ENCODE assay signal across 8 mouse cellular contexts in the genomic region with DNA sequence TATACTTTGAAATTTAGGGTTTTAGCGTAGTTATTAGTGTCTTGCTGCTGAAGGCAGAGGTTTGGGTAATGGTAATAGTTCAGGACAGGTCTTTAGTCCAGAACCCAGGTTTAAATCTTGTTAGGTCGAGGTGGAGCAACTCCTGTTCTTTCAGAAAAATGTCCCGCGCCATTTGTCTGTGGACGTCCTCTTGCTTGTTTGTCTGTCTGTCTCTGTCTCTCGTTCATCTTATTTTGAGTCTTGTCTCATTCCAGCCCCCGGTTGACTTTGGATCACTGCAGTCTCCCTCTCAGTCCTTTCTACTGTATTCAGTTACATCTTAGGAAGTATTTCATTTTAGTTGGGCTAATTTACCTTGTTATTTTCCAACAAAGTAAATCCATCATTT. TPM values are rescaled to one million over a fixed set of nuclear protein-coding genes. Genes with fewer than 3 reads are reported as not detected.
DNase-seq lines count a peak whose midpoint lies in the region; ATAC-seq and TF ChIP-seq lines count a peak whose summit lies in the region.

No protein-coding gene starts in this region.

- H3K27ac ChIP-seq in embryonic facial prominence, embryonic 10.5 days (replicated peaks) = peak overlapping the region; percentile 88; the same call in 1 of the 2 replicates
- no peak overlapping the region for H3K27ac ChIP-seq in hindbrain, postnatal 0 days

- no peaks in the 10 kb centered on the region for H3K27me3 ChIP-seq in embryonic facial prominence, embryonic 10.5 days (replicated peaks; ENCODE audit: low read depth, poor library complexity, severe bottlenecking)
- no peaks in the 10 kb centered on the region for H3K27me3 ChIP-seq in hindbrain, postnatal 0 days (ENCODE audit: insufficient read depth, low read length)
- H3K27me3 ChIP-seq in myocyte (ENCODE audit: control insufficient read depth, insufficient read depth, insufficient read length) = no peaks in the 10 kb centered on the region

- peaks cover 31% of the 10 kb centered on the region for H3K36me3 ChIP-seq in embryonic facial prominence, embryonic 10.5 days (replicated peaks)
- H3K36me3 ChIP-seq in hindbrain, postnatal 0 days (ENCODE audit: insufficient read depth, low read length) = peaks cover 5% of the 10 kb centered on the region; the same call in 1 of the 2 replicates
- H3K36me3 ChIP-seq in myocyte (ENCODE audit: control insufficient read depth, insufficient read depth) = peaks cover 13% of the 10 kb centered on the region

- peak overlapping the region; percentile 74 for H3K9ac ChIP-seq in hindbrain, postnatal 0 days (replicated peaks; ENCODE audit: low read length)

- WGBS in lung, adult 2 months = 3% methylated on average over 7 of the region's 7 CpGs
- 4% methylated on average over 7 of the region's 7 CpGs for WGBS in embryonic facial prominence, embryonic 10.5 days
- WGBS in hindbrain, postnatal 0 days = 1% methylated on average over 7 of the region's 7 CpGs

- H3K4me1 ChIP-seq in lung, adult 2 months (ENCODE audit: control insufficient read depth, insufficient read depth, low read length) = peaks cover 3% of the 10 kb centered on the region
- H3K4me1 ChIP-seq in embryonic facial prominence, embryonic 10.5 days = peaks cover 15% of the 10 kb centered on the region
- peaks cover 9% of the 10 kb centered on the region; the same call in 1 of the 2 replicates for H3K4me1 ChIP-seq in hindbrain, postnatal 0 days (ENCODE audit: insufficient read depth, low read length)

- peaks cover 58% of the 10 kb centered on the region for H3K79me2 ChIP-seq in myocyte (ENCODE audit: control insufficient read depth, insufficient read depth)

- TF ChIP-seq CTCF in lung, adult 2 months (IDR thresholded peaks at IDR 0.05; ENCODE audit: insufficient read depth, low read length) = no peak
- TF ChIP-seq CTCF in hindbrain, postnatal 0 days (IDR thresholded peaks at IDR 0.05; ENCODE audit: low read depth) = no peak

- H3K4me3 ChIP-seq in lung, adult 2 months (replicated peaks; ENCODE audit: extremely low read depth, low read depth, low read length) = peak overlapping the region; percentile 88
- peak overlapping the region; percentile 67 for H3K4me3 ChIP-seq in embryonic facial prominence, embryonic 10.5 days
- H3K4me3 ChIP-seq in hindbrain, postnatal 0 days (ENCODE audit: low read length) = peak overlapping the region; percentile 92
- H3K4me3 ChIP-seq in myocyte = peak overlapping the region; percentile 83

- ATAC-seq in hindbrain, postnatal 0 days = no peak

- DNase-seq in lung, adult 2 months = no peak
- no peak for DNase-seq in lung, postnatal 10 days
- no peak for DNase-seq in embryonic facial prominence, embryonic 10.5 days (ENCODE audit: low spot score)
- no peak for DNase-seq in hindbrain, postnatal 0 days (ENCODE audit: low spot score)
- DNase-seq in cerebellum, adult 9-10 months = no peak
- DNase-seq in adrenal gland, postnatal 36 days = no peak
- DNase-seq in adrenal gland, postnatal 14 days = no peak

- no peaks in the 10 kb centered on the region for H3K9me3 ChIP-seq in embryonic facial prominence, embryonic 10.5 days
- no peaks in the 10 kb centered on the region for H3K9me3 ChIP-seq in hindbrain, postnatal 0 days (ENCODE audit: low read length)

- no peak for TF ChIP-seq POLR2A in lung, adult 2 months (IDR thresholded peaks at IDR 0.05; ENCODE audit: borderline replicate concordance, extremely low read depth, low read depth, low read length)
- no peak for TF ChIP-seq POLR2A in myocyte (IDR thresholded peaks at IDR 0.05; ENCODE audit: insufficient read length, low read depth)

- peak overlapping the region; percentile 8 for H3ac ChIP-seq in myocyte (ENCODE audit: control insufficient read depth, insufficient read length)

- H3K4me2 ChIP-seq in hindbrain, postnatal 0 days (ENCODE audit: low read depth, low read length) = peak overlapping the region; percentile 91
- peak overlapping the region; percentile 87 for H3K4me2 ChIP-seq in myocyte (ENCODE audit: low read depth)

TF ChIP-seq in myocyte, 11 proteins besides CTCF, POLR2A, EP300 and RAD21:
- TF ChIP-seq REST (IDR thresholded peaks at IDR 0.05; ENCODE audit: insufficient read depth, insufficient read length) (no peak), MAX (IDR thresholded peaks at IDR 0.05; ENCODE audit: low read depth) (no peak), TCF3 (IDR thresholded peaks at IDR 0.05; ENCODE audit: insufficient read length, low read depth) (no peak), CEBPB (IDR thresholded peaks at IDR 0.05; ENCODE audit: insufficient read depth, poor library complexity, severe bottlenecking) (no peak), SRF (IDR thresholded peaks at IDR 0.05; ENCODE audit: control insufficient read depth, insufficient read length, low read depth) (no peak), TCF12 (IDR thresholded peaks at IDR 0.05; ENCODE audit: insufficient read depth, poor library complexity, severe bottlenecking) (no peak), MYOD1 (IDR thresholded peaks at IDR 0.05; ENCODE audit: control insufficient read depth in 1 of 3, insufficient read length in 2 of 3, low read depth in 2 of 3) (no peak), USF1 (IDR thresholded peaks at IDR 0.05; ENCODE audit: low read depth) (no peak), MYOG (IDR thresholded peaks at IDR 0.05; ENCODE audit: control insufficient read depth in 1 of 3, insufficient read depth in 1 of 3, insufficient read length in 2 of 3, low read depth in 2 of 3) (no peak)
TF ChIP-seq in myocyte: peak in this region for 0.

RNA-seq across cellular contexts. Expression of gene Arnt, which starts 0.8 kb away (rescaled TPM):
- polyA plus RNA-seq in lung, adult 2 months (2012; rRNA removed) = 35.5 and 38.1 TPM in 2 replicates
- polyA plus RNA-seq in embryonic facial prominence, embryonic 10.5 days (2016; fragmentation: Nextera tagmentation; extraction: Ambion mirVana) = 33.9 and 37.5 TPM in 2 replicates
- total RNA-seq in hindbrain, postnatal 0 days (2014; rRNA removed) = 16.0 and 16.7 TPM in 2 replicates
- polyA plus RNA-seq in hindbrain, postnatal 0 days (2015; fragmentation: Nextera tagmentation; extraction: Ambion mirVana) = 9.6 and 11.6 TPM in 2 replicates
- 20.9 TPM for polyA plus RNA-seq in myocyte (2012; fragmentation: generic; extraction: Trizol)
- total RNA-seq in adrenal gland, postnatal 36 days (2021) = 10 to 100 TPM; 63.5 to 68.0 TPM
- 58.4 and 62.9 TPM in 2 replicates for total RNA-seq in adrenal gland, postnatal 14 days (2021)

RNA-seq across cellular contexts. Expression of gene 4930558C23Rik, which starts 32.3 kb away (rescaled TPM):
- polyA plus RNA-seq in lung, adult 2 months (2012; rRNA removed) = 0.30 TPM in 1 of 2 replicates, not detected in the other
- not detected in 2 replicates for polyA plus RNA-seq in embryonic facial prominence, embryonic 10.5 days (2016; fragmentation: Nextera tagmentation; extraction: Ambion mirVana)
- not detected in 2 replicates for total RNA-seq in hindbrain, postnatal 0 days (2014; rRNA removed)
- not detected in 2 replicates for polyA plus RNA-seq in hindbrain, postnatal 0 days (2015; fragmentation: Nextera tagmentation; extraction: Ambion mirVana)
- polyA plus RNA-seq in myocyte (2012; fragmentation: generic; extraction: Trizol) = not detected
- total RNA-seq in adrenal gland, postnatal 36 days (2021) = not detected
- total RNA-seq in adrenal gland, postnatal 14 days (2021) = not detected in 2 replicates
